Comparison of ENCODE assay signal across 8 mouse cellular contexts in the genomic region with DNA sequence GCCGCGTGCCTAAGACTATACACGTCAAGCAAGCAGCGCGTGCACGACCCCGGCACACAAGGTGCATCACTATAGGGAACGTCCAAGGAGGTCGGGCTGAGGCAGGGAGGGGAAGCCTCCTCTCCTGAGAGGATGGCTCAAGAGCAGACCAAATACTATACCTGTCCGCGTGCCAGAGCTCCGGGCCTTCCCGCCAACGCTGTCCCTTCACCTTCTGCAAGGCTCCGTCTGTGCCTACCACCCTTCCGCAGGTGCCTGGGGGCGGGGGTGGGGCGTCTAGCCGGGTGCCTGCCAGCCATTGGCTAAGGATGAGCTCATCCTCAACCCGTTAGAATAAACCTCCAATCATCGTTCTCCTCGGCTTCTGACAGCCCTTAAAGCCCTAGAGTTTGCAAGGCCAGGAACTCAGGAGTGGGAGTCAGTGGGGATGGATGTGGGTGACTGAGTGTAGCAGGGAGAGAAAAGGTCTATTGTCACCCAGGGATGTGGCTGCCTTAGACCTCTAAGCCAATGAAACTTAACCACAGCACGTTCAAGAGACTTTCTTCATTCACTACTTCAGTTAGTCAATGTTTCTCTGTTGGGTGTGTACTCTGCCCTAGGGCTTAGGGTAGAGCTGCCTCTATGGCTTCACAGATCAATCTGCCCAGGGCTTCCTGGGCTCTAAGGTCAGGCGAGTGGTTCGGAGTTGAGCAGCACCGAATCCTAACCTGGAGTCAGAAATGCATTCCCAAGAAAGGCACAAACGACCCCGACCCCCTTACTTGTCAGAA. TPM values are rescaled to one million over a fixed set of nuclear protein-coding genes. Genes with fewer than 3 reads are reported as not detected.
DNase-seq lines count a peak whose midpoint lies in the region; ATAC-seq and TF ChIP-seq lines count a peak whose summit lies in the region.

Gene Rps6kl1, minus strand, starts transcription at position 263 of the 773 bp plus-strand sequence.

- H3K4me3 ChIP-seq in intestine, postnatal 0 days (ENCODE audit: low read depth, low read length): peak within 1 kb of the TSS; percentile 24
- peak within 1 kb of the TSS; percentile 35 for H3K4me3 ChIP-seq in midbrain, embryonic 11.5 days (ENCODE audit: low read depth, low read length)
- peak within 1 kb of the TSS; percentile 7; the same call in 1 of the 2 replicates for H3K4me3 ChIP-seq in stomach, embryonic 14.5 days (ENCODE audit: low read depth, low read length)

- H3K27me3 ChIP-seq in intestine, postnatal 0 days (replicated peaks; ENCODE audit: control insufficient read depth, insufficient read depth, low read length): no peaks in the 10 kb centered on the region
- H3K27me3 ChIP-seq in midbrain, embryonic 11.5 days (ENCODE audit: control insufficient read depth, insufficient read depth, low read length): peaks cover 7% of the 10 kb centered on the region
- no peaks in the 10 kb centered on the region for H3K27me3 ChIP-seq in stomach, embryonic 14.5 days (ENCODE audit: control insufficient read depth, insufficient read depth, low read length)

- H3K4me2 ChIP-seq in intestine, postnatal 0 days (replicated peaks; ENCODE audit: low read depth): peak within 1 kb of the TSS; percentile 62
- peak within 1 kb of the TSS; percentile 49 for H3K4me2 ChIP-seq in midbrain, embryonic 11.5 days
- peak within 1 kb of the TSS; percentile 40 for H3K4me2 ChIP-seq in stomach, embryonic 14.5 days (replicated peaks; ENCODE audit: low read depth, low read length)

- H3K4me1 ChIP-seq in intestine, postnatal 0 days (replicated peaks; ENCODE audit: control insufficient read depth, insufficient read depth, low read length): no peaks in the 10 kb centered on the region
- peaks cover 8% of the 10 kb centered on the region; the same call in 1 of the 2 replicates for H3K4me1 ChIP-seq in midbrain, embryonic 11.5 days (ENCODE audit: control insufficient read depth, insufficient read depth, low read length)
- H3K4me1 ChIP-seq in stomach, embryonic 14.5 days (ENCODE audit: control insufficient read depth, insufficient read depth, low read length): peaks cover 5% of the 10 kb centered on the region; the same call in 1 of the 2 replicates

- TF ChIP-seq CTCF in intestine, postnatal 0 days (IDR thresholded peaks at IDR 0.05; ENCODE audit: low read depth): no peak

- peak; percentile 97 for ATAC-seq in frontal cortex, adult (ENCODE audit: low TSS enrichment)
- peak; percentile 64 for ATAC-seq in intestine, postnatal 0 days
- ATAC-seq in midbrain, embryonic 11.5 days (ENCODE audit: low FRiP score): peak; percentile 79
- peak; percentile 74 for ATAC-seq in stomach, embryonic 14.5 days (ENCODE audit: insufficient number of reproducible peaks, insufficient read depth, low FRiP score, low read depth)

- H3K9ac ChIP-seq in intestine, postnatal 0 days (ENCODE audit: low read depth, low read length): no peak within 1 kb of the TSS
- H3K9ac ChIP-seq in midbrain, embryonic 11.5 days (ENCODE audit: low read length): peak within 1 kb of the TSS; percentile 44
- H3K9ac ChIP-seq in stomach, embryonic 14.5 days (replicated peaks; ENCODE audit: low read depth, low read length): no peak within 1 kb of the TSS; the same call in 1 of the 2 replicates

- intact Hi-C loops in left cerebral cortex, postnatal 4 days (cut with DNase I): no loop called here

- peak; percentile 69 for DNase-seq in T-cell, adult 2 months (ENCODE audit: low spot score)
- peak; percentile 93 for DNase-seq in cerebellum, adult 9-10 months
- DNase-seq in left cerebral cortex, postnatal 4 days: peak; percentile 76
- peak; percentile 87 for DNase-seq in midbrain, embryonic 11.5 days (ENCODE audit: low spot score, missing footprints)
- DNase-seq in urinary bladder, adult 2 months (ENCODE audit: low spot score): no peak

- H3K27ac ChIP-seq in intestine, postnatal 0 days (ENCODE audit: low read depth, low read length): no peak within 1 kb of the TSS
- H3K27ac ChIP-seq in midbrain, embryonic 11.5 days (ENCODE audit: low read depth, low read length): no peak within 1 kb of the TSS
- H3K27ac ChIP-seq in stomach, embryonic 14.5 days (ENCODE audit: low read length): no peak within 1 kb of the TSS

- 16% methylated on average over 28 of the region's 28 CpGs for WGBS in intestine, postnatal 0 days
- WGBS in midbrain, embryonic 11.5 days: 16% methylated on average over 28 of the region's 28 CpGs
- WGBS in stomach, embryonic 14.5 days: 15% methylated on average over 28 of the region's 28 CpGs

- H3K9me3 ChIP-seq in intestine, postnatal 0 days (ENCODE audit: control insufficient read depth): no peaks in the 10 kb centered on the region
- H3K9me3 ChIP-seq in midbrain, embryonic 11.5 days (ENCODE audit: control insufficient read depth, low read length): no peaks in the 10 kb centered on the region
- no peaks in the 10 kb centered on the region for H3K9me3 ChIP-seq in stomach, embryonic 14.5 days (ENCODE audit: control insufficient read depth, low read depth, low read length)

- no peaks in the 10 kb centered on the region for H3K36me3 ChIP-seq in intestine, postnatal 0 days (ENCODE audit: control insufficient read depth, insufficient read depth)
- no peaks in the 10 kb centered on the region for H3K36me3 ChIP-seq in midbrain, embryonic 11.5 days (ENCODE audit: control insufficient read depth, insufficient read depth, low read length)
- H3K36me3 ChIP-seq in stomach, embryonic 14.5 days (ENCODE audit: control insufficient read depth, insufficient read depth, low read length): no peaks in the 10 kb centered on the region

RNA-seq across cellular contexts. Expression of gene Rps6kl1, which starts in this region (rescaled TPM):
- polyA plus RNA-seq in intestine, postnatal 0 days (2015; fragmentation: Nextera tagmentation; extraction: Ambion mirVana): 1.3 and 1.9 TPM in 2 replicates
- 10 to 100 TPM; 41.2 to 44.1 TPM for total RNA-seq in left cerebral cortex, postnatal 4 days (2021)
- 1.9 and 2.1 TPM in 2 replicates for polyA plus RNA-seq in midbrain, embryonic 11.5 days (2014; fragmentation: Nextera tagmentation; extraction: Ambion mirVana)
- 1.5 and 1.8 TPM in 2 replicates for polyA plus RNA-seq in stomach, embryonic 14.5 days (2014; fragmentation: Nextera tagmentation; extraction: Ambion mirVana)
- polyA plus RNA-seq in urinary bladder, adult 2 months (2012; rRNA removed): 0.32 and 0.34 TPM in 2 replicates
